Mouse (Mus musculus) testis, adult 2 months (tissue): ENCODE measurements around the gene Ankrd61.

Experiments used
- CTCF ChIP-seq: fragments of 200-500 bp; IDR thresholded peaks from 2 replicates; pipeline ENCODE4 v1.5.1; 2012; ENCODE audit warnings: low read depth, mild to moderate bottlenecking, inconsistent platforms, low read length, moderate library complexity; ENCODE audit not compliant: control insufficient read depth, insufficient read depth, insufficient replicate concordance
- POLR2A ChIP-seq: fragments of 200-500 bp; IDR thresholded peaks from 2 replicates; pipeline ENCODE4 v1.6.1; 2012; ENCODE audit warnings: low read depth, mild to moderate bottlenecking, inconsistent platforms, low read length, moderate library complexity; ENCODE audit not compliant: control insufficient read depth

- TF ChIP-seq CTCF (no peak), POLR2A (no peak)
These were observed 27.4 kb upstream of the Ankrd61 start for GRCm38 (mm10) chr5:143924781-143925452.
